Mouse (Mus musculus) heart, embryonic 14.5 days (tissue): ENCODE measurements at regions not wholly inside any gene's neighbourhood (a gene's known extent, or its start where the extent isn't known, plus 50 kb on each side); places are given as distances from the start of the nearest gene placed in this dataset.

Source experiments
- ATAC-seq: fragments of 200-750 bp; cut with Nextera tagmentation; 2 replicates; pipeline ENCODE4 v1.8.0; 2017; ENCODE audit warnings: low read depth, moderate TSS enrichment; ENCODE audit not compliant: insufficient number of reproducible peaks, insufficient read depth, low FRiP score
- H3K27ac ChIP-seq, 2 experiments: fragments of 200-500 bp in 1 of 2; fragments of 300-500 bp in 1 of 2; sonication (generic) in 1 of 2; replicated peaks in 1 of 2; 2 replicates each; pipeline ENCODE4 v1.5.1; 2012 to 2014; ENCODE audit warnings: low read depth in 2 of 2, low read length in 2 of 2, control low read depth in 1 of 2, mild to moderate bottlenecking in 1 of 2, mixed read lengths in 1 of 2; ENCODE audit not compliant: control insufficient read depth in 1 of 2, insufficient read depth in 1 of 2
- H3K27me3 ChIP-seq: fragments of 300-500 bp; sonication (generic); 2 replicates; pipeline ENCODE4 v1.6.1; 2014; ENCODE audit warnings: mild to moderate bottlenecking, low read length, control low read depth; ENCODE audit not compliant: control insufficient read depth, insufficient read depth
- H3K36me3 ChIP-seq: fragments of 300-500 bp; sonication (generic); 2 replicates; pipeline ENCODE4 v1.6.1; 2014; ENCODE audit warnings: mild to moderate bottlenecking, control low read depth, low read length, mixed read lengths; ENCODE audit not compliant: control insufficient read depth, insufficient read depth
- H3K4me1 ChIP-seq, 2 experiments: fragments of 200-500 bp in 1 of 2; fragments of 300-500 bp in 1 of 2; sonication (generic) in 1 of 2; 2 replicates each; pipeline ENCODE4 v1.6.1; 2012 to 2014; ENCODE audit warnings: low read length in 2 of 2, control low read depth in 1 of 2, mixed read lengths in 1 of 2; ENCODE audit not compliant: control insufficient read depth in 2 of 2, insufficient read depth in 2 of 2
- H3K4me2 ChIP-seq: fragments of 300-500 bp; sonication (generic); 2 replicates; pipeline ENCODE4 v1.6.1; 2014; ENCODE audit warnings: mild to moderate bottlenecking, low read length
- H3K4me3 ChIP-seq, 2 experiments: fragments of 200-500 bp in 1 of 2; fragments of 300-500 bp in 1 of 2; sonication (generic) in 1 of 2; 2 replicates each; pipeline ENCODE4 v1.5.1; 2012 to 2014; ENCODE audit warnings: low read length in 2 of 2, mild to moderate bottlenecking in 2 of 2, control low read depth in 1 of 2, low read depth in 1 of 2, moderate library complexity in 1 of 2; ENCODE audit not compliant: control insufficient read depth in 1 of 2, insufficient read depth in 1 of 2
- H3K9ac ChIP-seq: fragments of 300-500 bp; sonication (generic); 2 replicates; pipeline ENCODE4 v1.6.1; 2014; ENCODE audit warnings: mild to moderate bottlenecking, low read length
- H3K9me3 ChIP-seq: fragments of 300-500 bp; sonication (generic); 2 replicates; pipeline ENCODE4 v1.6.1; 2016; ENCODE audit warnings: low read length, control low read depth; ENCODE audit not compliant: control insufficient read depth
- WGBS: fragments of 180-500 bp; shearing (Covaris S2); extraction: QIAGEN DNeasy Blood & Tissue Kit; methylation state at CpG from one replicate; pipeline ENCODE4 v1.1.7; 2014; 5-methylcytosine and 5-hydroxymethylcytosine counted together

GRCm38 (mm10) chr19:19194306-19194705 lies 83.3 kb upstream of the Rorb start:
- 53% methylated on average over 5 of the region's 5 CpGs for WGBS
- Histone ChIP-seq H3K9me3 (no peaks in the 10 kb centered on the region), H3K36me3 (no peaks in the 10 kb centered on the region), H3K4me2 (no peak overlapping the region), H3K4me1 (no peaks in the 10 kb centered on the region; a peak in 1 of 4 replicates), H3K9ac (no peak overlapping the region), H3K27me3 (no peaks in the 10 kb centered on the region), H3K4me3 (no peak overlapping the region), H3K27ac (no peak overlapping the region)
- no peak for ATAC-seq

GRCm38 (mm10) chr19:19172767-19173166 lies 61.8 kb upstream of the Rorb start:
- no peak for ATAC-seq
- Histone ChIP-seq H3K9me3 (no peaks in the 10 kb centered on the region), H3K27ac (no peak overlapping the region), H3K4me2 (no peak overlapping the region), H3K36me3 (no peaks in the 10 kb centered on the region), H3K9ac (no peak overlapping the region), H3K4me1 (no peaks in the 10 kb centered on the region), H3K4me3 (no peak overlapping the region), H3K27me3 (no peaks in the 10 kb centered on the region)
- 72% methylated on average over 1 of the region's 1 CpGs for WGBS

- 77% methylated on average over 3 of the region's 3 CpGs for WGBS
- Histone ChIP-seq H3K27ac (no peak overlapping the region), H3K36me3 (no peaks in the 10 kb centered on the region), H3K4me1 (no peaks in the 10 kb centered on the region), H3K4me3 (no peak overlapping the region), H3K9ac (no peak overlapping the region), H3K4me2 (no peak overlapping the region), H3K27me3 (no peaks in the 10 kb centered on the region), H3K9me3 (no peaks in the 10 kb centered on the region)
- ATAC-seq: no peak
Measured at GRCm38 (mm10) chr19:19170807-19171206, 59.8 kb upstream of the Rorb start.
